Mouse (Mus musculus): ENCODE data around the gene Eml3. TPM values are rescaled to one million over a fixed set of nuclear protein-coding genes. Genes with fewer than 3 reads are reported as not detected.
"Not testable (repeated sequence)": the region's sequence is repeated elsewhere in the genome, so short reads cannot be mapped to it uniquely, and the experiment has no call there.

The Eml3 gene
- polyA plus RNA-seq, 1 experiment from 2014 or later, result 9.3 TPM

DNA sequence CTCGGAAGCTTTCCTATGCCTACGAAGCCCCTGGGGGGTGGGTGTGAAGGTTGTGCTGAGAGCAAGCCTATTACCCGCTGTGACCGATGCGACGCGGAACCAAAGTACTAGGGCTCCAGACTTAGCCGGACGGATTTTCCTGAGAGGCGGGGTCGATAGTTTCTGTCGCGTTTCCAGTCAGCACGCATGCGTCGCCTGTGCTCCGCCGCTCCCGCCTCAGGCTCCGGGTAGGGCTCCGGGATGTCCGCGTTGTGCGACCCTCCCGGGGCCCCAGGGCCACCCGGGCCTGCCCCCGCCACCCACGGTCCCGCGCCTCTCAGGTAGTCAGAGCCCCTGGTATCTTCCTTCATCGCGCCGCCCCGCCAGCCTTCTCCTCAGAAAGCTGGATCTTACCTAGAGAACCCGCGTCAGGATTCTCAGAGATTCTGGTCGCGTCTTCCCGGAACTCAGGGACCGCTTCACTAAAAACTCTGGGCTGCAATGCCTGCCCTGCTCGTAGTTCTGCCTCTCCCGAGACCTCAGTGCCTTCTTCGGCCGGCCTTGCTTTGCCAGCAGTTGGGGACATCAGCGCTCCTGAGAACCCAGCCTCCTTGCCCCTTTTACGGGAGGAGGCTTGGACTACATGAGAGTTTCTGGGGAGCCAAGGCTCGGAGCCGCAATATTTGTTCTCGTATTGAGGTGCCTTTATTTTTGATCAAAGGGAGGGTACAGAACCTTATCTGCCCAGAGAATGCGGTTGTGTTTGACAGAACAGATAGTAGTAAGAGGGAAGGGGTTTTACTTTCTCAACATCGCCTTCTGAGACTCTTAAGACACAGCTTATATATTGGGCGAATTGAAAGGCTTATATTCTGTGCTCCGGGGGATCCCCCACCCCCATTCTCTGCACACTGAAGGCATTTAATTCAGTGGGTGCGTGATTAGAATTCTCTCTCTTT is 36.3 kb upstream of the Eml3 start, which contains the start of gene Ints5:
Gene Ints5 (plus strand): TSS at position 177 of the 938 bp plus-strand sequence.
- H3K27me3 ChIP-seq (ENCODE audit: control insufficient read depth, insufficient read depth, low read length), result no peaks in the 10 kb centered on the region
- peak within 1 kb of the TSS; percentile 60 for H3K4me2 ChIP-seq (ENCODE audit: low read depth)
- peak within 1 kb of the TSS; percentile 66 for H3K9ac ChIP-seq (ENCODE audit: low read length)
- H3K9me3 ChIP-seq (ENCODE audit: control insufficient read depth, low read length), result no peaks in the 10 kb centered on the region
- ATAC-seq (ENCODE audit: insufficient read depth, low FRiP score, low TSS enrichment) (peak; percentile 63), DNase-seq (ENCODE audit: low spot score) (peak; percentile 89)
- H3K27ac ChIP-seq (ENCODE audit: low read depth, low read length), result peak within 1 kb of the TSS; percentile 36; the same call in 1 of the 2 replicates
- 3% methylated on average over 54 of the region's 54 CpGs for WGBS
- peaks cover 8% of the 10 kb centered on the region for H3K36me3 ChIP-seq (ENCODE audit: control insufficient read depth, insufficient read depth, low read length)
- peak within 1 kb of the TSS; percentile 49 for H3K4me3 ChIP-seq (ENCODE audit: low read depth, low read length)
- peaks cover 9% of the 10 kb centered on the region for H3K4me1 ChIP-seq (ENCODE audit: control insufficient read depth, insufficient read depth, low read length)

DNA sequence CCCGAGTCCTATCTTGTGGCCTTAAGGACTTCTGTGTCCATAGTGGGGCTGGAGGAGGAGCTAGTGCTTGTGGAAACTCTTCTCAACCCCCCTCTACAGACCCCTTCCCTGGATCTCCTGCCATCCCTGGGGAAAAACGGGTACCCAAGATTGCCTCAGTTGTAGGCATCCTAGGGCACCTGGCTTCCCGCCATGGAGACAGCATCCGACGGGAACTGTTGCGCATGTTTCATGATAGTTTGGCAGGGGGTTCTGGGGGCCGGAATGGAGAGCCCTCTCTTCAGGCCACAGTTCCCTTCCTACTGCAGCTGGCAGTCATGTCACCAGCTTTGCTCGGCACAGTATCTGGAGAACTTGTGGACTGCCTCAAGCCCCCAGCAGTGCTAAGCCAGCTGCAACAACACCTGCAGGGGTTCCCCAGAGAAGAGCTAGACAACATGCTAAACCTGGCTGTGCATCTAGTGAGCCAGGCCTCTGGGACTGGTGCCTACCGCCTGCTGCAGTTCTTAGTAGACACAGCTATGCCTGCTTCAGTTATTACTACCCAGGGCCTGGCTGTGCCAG is 33.9 kb upstream of the Eml3 start:
- Histone ChIP-seq H3K4me2 (ENCODE audit: low read depth) (no peak overlapping the region), H3K36me3 (ENCODE audit: control insufficient read depth, insufficient read depth, low read length) (peaks cover 7% of the 10 kb centered on the region), H3K4me1 (ENCODE audit: control insufficient read depth, insufficient read depth, low read length) (peaks cover 18% of the 10 kb centered on the region), H3K27ac (ENCODE audit: low read depth, low read length) (no peak overlapping the region), H3K27me3 (ENCODE audit: control insufficient read depth, insufficient read depth, low read length) (no peaks in the 10 kb centered on the region), H3K9me3 (ENCODE audit: control insufficient read depth, low read length) (no peaks in the 10 kb centered on the region), H3K4me3 (ENCODE audit: low read depth, low read length) (no peak overlapping the region), H3K9ac (ENCODE audit: low read length) (no peak overlapping the region)
- ATAC-seq (ENCODE audit: insufficient read depth, low FRiP score, low TSS enrichment) (no peak), DNase-seq (ENCODE audit: low spot score) (no peak)
- WGBS, result 92% methylated on average over 9 of the region's 9 CpGs

DNA sequence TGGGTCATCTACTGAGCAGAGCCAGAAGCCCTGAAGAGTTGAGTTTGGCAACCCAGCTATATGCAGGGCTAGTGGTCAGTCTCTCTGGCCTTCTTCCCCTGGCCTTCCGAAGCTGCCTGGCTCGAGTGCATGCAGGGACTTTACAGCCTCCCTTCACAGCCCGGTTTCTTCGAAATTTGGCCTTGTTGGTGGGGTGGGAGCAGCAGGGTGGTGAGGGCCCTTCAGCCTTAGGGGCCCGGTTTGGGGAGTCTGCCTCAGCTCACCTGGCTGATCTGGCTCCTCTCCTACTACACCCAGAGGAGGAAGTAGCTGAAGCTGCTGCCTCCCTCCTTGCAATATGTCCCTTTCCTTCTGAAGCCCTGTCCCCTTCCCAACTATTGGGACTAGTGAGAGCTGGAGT is 33.1 kb upstream of the Eml3 start:
- not testable (repeated sequence) for H3K9me3 ChIP-seq (ENCODE audit: control insufficient read depth, low read length); H3K9ac ChIP-seq (ENCODE audit: low read length); H3K4me3 ChIP-seq (ENCODE audit: low read depth, low read length); H3K36me3 ChIP-seq (ENCODE audit: control insufficient read depth, insufficient read depth, low read length); DNase-seq (ENCODE audit: low spot score); ATAC-seq (ENCODE audit: insufficient read depth, low FRiP score, low TSS enrichment); H3K27me3 ChIP-seq (ENCODE audit: control insufficient read depth, insufficient read depth, low read length); H3K4me2 ChIP-seq (ENCODE audit: low read depth); H3K27ac ChIP-seq (ENCODE audit: low read depth, low read length)
- WGBS, result 90% methylated on average over 5 of the region's 5 CpGs
- H3K4me1 ChIP-seq (ENCODE audit: control insufficient read depth, insufficient read depth, low read length), result peaks cover 18% of the 10 kb centered on the region

DNA sequence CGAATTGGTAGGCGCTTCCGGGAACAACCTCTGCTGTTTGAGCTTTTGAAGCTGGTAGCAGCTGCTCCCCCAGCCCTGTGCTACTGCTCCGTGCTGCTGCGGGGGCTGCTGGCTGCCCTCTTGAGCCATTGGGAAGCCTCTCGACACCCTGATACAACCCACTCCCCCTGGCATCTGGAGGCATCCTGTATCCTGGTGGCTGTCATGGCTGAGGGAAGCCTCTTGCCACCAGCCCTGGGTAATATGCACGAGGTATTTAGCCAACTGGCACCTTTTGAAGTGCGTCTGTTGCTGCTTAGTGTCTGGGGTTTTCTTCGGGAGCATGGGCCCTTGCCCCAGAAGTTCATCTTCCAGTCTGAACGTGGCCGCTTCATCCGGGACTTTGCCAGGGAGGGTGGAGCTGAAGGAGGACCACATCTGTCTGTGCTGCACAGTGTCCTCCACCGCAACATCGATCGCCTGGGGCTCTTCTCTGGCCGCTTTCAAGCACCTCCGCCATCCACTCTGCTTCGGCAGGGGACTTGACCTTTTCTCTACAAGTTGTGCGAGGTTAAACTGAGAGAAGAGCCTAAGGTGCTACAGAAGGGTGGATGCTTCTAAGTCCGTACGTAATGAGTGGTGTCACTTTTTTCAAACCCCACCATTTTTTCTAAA is 32.0 kb upstream of the Eml3 start:
- peak; percentile 41 for ATAC-seq (ENCODE audit: insufficient read depth, low FRiP score, low TSS enrichment)
- not testable (repeated sequence) for H3K36me3 ChIP-seq (ENCODE audit: control insufficient read depth, insufficient read depth, low read length); H3K27me3 ChIP-seq (ENCODE audit: control insufficient read depth, insufficient read depth, low read length); H3K9me3 ChIP-seq (ENCODE audit: control insufficient read depth, low read length)
- H3K4me2 ChIP-seq (ENCODE audit: low read depth), result peak overlapping the region; percentile 48
- peak; percentile 55 for DNase-seq (ENCODE audit: low spot score)
- H3K27ac ChIP-seq (ENCODE audit: low read depth, low read length), result peak overlapping the region; percentile 70
- 29% methylated on average over 21 of the region's 21 CpGs for whole genome bisulfite sequencing
- peak overlapping the region; percentile 88 for H3K4me3 ChIP-seq (ENCODE audit: low read depth, low read length)
- H3K4me1 ChIP-seq (ENCODE audit: control insufficient read depth, insufficient read depth, low read length), result peaks cover 18% of the 10 kb centered on the region
- H3K9ac ChIP-seq (ENCODE audit: low read length), result peak overlapping the region; percentile 46

DNA sequence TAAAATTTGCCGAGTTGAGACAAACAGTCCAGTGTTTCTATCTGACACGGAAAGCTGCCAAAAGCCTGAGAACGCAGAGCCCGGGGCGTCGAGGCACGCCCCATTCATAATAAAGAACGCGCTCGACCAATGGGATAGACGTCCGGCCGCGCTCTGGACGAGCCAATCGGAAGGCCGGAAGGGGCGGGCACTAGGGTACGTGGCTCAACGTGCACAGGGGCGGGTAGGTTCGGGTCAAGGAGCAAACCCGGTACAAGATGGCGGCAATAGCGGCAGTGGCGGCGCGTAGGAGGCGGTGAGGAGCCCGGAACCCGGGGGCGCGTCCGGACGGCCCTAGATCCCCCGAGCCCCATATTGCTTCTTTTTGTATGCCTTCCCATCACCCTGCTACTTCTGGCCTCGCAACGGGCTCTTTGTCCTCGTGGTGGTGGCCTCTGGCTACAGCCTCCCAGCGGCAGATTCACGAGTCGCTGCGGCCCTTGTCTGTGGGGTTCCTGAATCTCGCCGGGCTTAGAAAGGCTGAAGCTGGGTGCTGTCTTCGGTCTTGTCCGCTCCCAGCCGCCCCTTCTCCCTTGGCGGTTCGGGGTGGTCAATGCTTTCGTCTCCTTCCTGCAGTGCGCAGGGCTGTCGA is 31.4 kb upstream of the Eml3 start, which contains the start of gene Ganab:
Gene Ganab (plus strand): TSS at position 207 of the 631 bp plus-strand sequence.
- Histone ChIP-seq H3K4me2 (ENCODE audit: low read depth) (peak within 1 kb of the TSS; percentile 63), H3K9ac (ENCODE audit: low read length) (peak within 1 kb of the TSS; percentile 94), H3K27me3 (ENCODE audit: control insufficient read depth, insufficient read depth, low read length) (no peaks in the 10 kb centered on the region), H3K4me3 (ENCODE audit: low read depth, low read length) (peak within 1 kb of the TSS; percentile 88), H3K9me3 (ENCODE audit: control insufficient read depth, low read length) (no peaks in the 10 kb centered on the region), H3K36me3 (ENCODE audit: control insufficient read depth, insufficient read depth, low read length) (peaks cover 11% of the 10 kb centered on the region), H3K4me1 (ENCODE audit: control insufficient read depth, insufficient read depth, low read length) (peaks cover 18% of the 10 kb centered on the region), H3K27ac (ENCODE audit: low read depth, low read length) (peak within 1 kb of the TSS; percentile 70)
- WGBS, result under 1% methylated on average over 53 of the region's 53 CpGs
- ATAC-seq (ENCODE audit: insufficient read depth, low FRiP score, low TSS enrichment) (peak; percentile 99), DNase-seq (ENCODE audit: low spot score) (peak; percentile 95)

DNA sequence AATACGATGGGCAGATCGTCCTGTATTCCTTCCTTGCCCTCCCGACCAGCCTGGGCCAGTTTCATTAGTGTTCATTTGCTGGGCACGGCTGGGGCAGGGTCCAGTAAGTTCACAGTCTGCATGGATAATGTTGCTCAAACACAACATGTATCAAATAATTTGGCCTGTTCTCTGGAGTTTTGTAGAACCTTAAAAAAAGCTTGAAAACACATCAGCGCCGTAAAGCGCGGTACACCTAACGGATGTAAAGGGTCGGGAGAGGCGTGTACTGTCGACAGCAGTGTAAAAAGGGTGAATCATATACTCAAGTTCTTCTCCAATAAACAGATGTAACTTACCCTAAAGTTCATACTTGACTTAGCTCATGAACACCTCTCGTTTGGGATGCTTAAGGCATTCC is 30.8 kb upstream of the Eml3 start:
- WGBS, result 15% methylated on average over 13 of the region's 13 CpGs
- H3K27me3 ChIP-seq (ENCODE audit: control insufficient read depth, insufficient read depth, low read length), result no peaks in the 10 kb centered on the region
- H3K9ac ChIP-seq (ENCODE audit: low read length), result peak overlapping the region; percentile 94
- peak overlapping the region; percentile 88 for H3K4me3 ChIP-seq (ENCODE audit: low read depth, low read length)
- H3K27ac ChIP-seq (ENCODE audit: low read depth, low read length), result peak overlapping the region; percentile 66; the same call in 1 of the 2 replicates
- H3K9me3 ChIP-seq (ENCODE audit: control insufficient read depth, low read length), result no peaks in the 10 kb centered on the region
- peaks cover 18% of the 10 kb centered on the region for H3K4me1 ChIP-seq (ENCODE audit: control insufficient read depth, insufficient read depth, low read length)
- DNase-seq (ENCODE audit: low spot score), result no peak
- peak overlapping the region; percentile 63 for H3K4me2 ChIP-seq (ENCODE audit: low read depth)
- H3K36me3 ChIP-seq (ENCODE audit: control insufficient read depth, insufficient read depth, low read length), result peaks cover 11% of the 10 kb centered on the region
- no peak for ATAC-seq (ENCODE audit: insufficient read depth, low FRiP score, low TSS enrichment)

DNA sequence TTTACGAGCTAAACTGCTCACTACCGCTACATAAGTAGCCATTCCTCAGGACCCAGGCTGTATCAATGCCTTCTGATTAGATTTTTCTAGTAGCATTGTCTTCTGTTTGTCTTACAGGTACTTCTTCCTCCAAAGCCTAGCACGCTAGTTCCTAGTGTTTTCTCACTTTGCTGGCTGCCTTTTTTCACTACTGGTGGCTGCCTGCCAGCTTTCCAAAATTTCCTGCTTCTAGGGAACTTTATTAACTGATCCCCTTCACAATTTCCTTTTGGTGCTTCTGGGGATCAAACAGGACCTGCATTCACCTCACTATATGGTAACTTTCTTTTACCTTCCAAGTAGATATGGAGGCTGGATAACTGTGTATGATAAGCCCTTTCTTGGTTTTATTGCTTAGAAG is 30.3 kb upstream of the Eml3 start:
- no peaks in the 10 kb centered on the region for H3K9me3 ChIP-seq (ENCODE audit: control insufficient read depth, low read length)
- H3K9ac ChIP-seq (ENCODE audit: low read length), result peak overlapping the region; percentile 94
- no peaks in the 10 kb centered on the region for H3K27me3 ChIP-seq (ENCODE audit: control insufficient read depth, insufficient read depth, low read length)
- H3K27ac ChIP-seq (ENCODE audit: low read depth, low read length), result no peak overlapping the region
- ATAC-seq (ENCODE audit: insufficient read depth, low FRiP score, low TSS enrichment) (no peak), DNase-seq (ENCODE audit: low spot score) (no peak)
- peak overlapping the region; percentile 63 for H3K4me2 ChIP-seq (ENCODE audit: low read depth)
- 61% methylated on average over 3 of the region's 3 CpGs for WGBS
- H3K4me1 ChIP-seq (ENCODE audit: control insufficient read depth, insufficient read depth, low read length), result peaks cover 18% of the 10 kb centered on the region
- peaks cover 11% of the 10 kb centered on the region for H3K36me3 ChIP-seq (ENCODE audit: control insufficient read depth, insufficient read depth, low read length)
- H3K4me3 ChIP-seq (ENCODE audit: low read depth, low read length), result peak overlapping the region; percentile 88

DNA sequence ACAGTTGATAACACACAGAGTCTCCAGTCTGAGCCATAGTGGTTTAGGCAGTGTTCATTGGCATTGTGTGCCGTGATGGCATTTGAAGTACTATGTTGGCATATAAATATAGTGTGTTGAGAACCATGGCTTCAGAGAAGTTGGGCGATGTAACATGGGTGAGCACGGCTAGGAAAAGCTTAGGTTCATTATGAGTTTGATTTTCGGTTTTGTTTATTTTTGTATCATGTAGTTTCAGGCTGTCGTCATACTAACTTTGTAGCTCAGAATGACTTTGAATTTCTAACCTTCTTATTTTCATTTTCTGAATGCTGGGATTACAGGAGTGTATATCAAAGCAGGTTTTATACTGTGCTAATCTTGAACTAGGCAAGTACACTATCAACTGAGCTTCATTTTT is 25.9 kb upstream of the Eml3 start:
- H3K27ac ChIP-seq (ENCODE audit: low read depth, low read length), result no peak overlapping the region
- ATAC-seq (ENCODE audit: insufficient read depth, low FRiP score, low TSS enrichment) (no peak), DNase-seq (ENCODE audit: low spot score) (no peak)
- no peak overlapping the region for H3K4me3 ChIP-seq (ENCODE audit: low read depth, low read length)
- H3K36me3 ChIP-seq (ENCODE audit: control insufficient read depth, insufficient read depth, low read length), result peaks cover 28% of the 10 kb centered on the region
- H3K27me3 ChIP-seq (ENCODE audit: control insufficient read depth, insufficient read depth, low read length), result no peaks in the 10 kb centered on the region
- 94% methylated on average over 5 of the region's 5 CpGs for WGBS
- no peaks in the 10 kb centered on the region for H3K9me3 ChIP-seq (ENCODE audit: control insufficient read depth, low read length)
- peaks cover 8% of the 10 kb centered on the region for H3K4me1 ChIP-seq (ENCODE audit: control insufficient read depth, insufficient read depth, low read length)
- H3K9ac ChIP-seq (ENCODE audit: low read length), result no peak overlapping the region
- H3K4me2 ChIP-seq (ENCODE audit: low read depth), result no peak overlapping the region

All from neural tube, embryonic 11.5 days (tissue).